Mouse (Mus musculus) gastrocnemius, postnatal 36 days (tissue): Measurements from ENCODE around the gene Sf3a2. TPM values are rescaled to one million over a fixed set of nuclear protein-coding genes. Genes with fewer than 3 reads are reported as not detected.
"Not testable (repeated sequence)": the region's sequence is repeated elsewhere in the genome, so short reads cannot be mapped to it uniquely, and the experiment has no call there.

Experiments
- DNase-seq, 2 experiments: peaks; one replicate each; pipeline ENCODE4 v3.0.0; 2022
- intact Hi-C: fragments of 180-260 bp; cut with DNase I; formaldehyde crosslinking; loops from one replicate; pipeline ENCODE4 v1.15.1; 2025
- total RNA-seq, 2 experiments: library from RNA; stranded (reverse); gene quantifications; 2 replicates each; pipeline ENCODE4 v1.2.3; 2021

Gene Sf3a2
- total RNA-seq, 2 experiments from 2014 or later = 23.1 to 29.4 TPM

DNA sequence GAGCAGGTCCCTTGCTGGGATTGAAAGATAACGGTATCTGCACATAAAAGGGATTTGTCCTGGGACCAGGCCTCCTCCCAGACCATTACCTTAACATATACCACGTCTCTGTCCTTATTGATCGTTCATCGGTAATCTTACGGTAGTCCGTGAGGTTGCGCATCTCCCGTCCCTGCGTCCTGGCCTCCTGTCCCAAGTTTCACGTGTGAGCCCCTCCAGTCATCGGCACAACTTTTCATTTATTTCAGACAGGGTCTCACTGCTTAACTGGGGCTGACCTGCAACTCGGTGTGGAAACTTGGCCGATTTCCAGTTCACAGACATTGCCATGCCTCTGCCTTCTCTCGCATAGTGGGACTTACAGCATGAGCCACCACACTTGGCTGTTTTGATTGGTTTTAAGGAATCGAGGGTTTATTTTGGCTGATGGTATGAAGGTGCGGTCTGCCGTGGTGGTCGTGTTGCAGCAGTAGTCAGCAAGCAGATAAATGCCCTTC, 1.1 kb downstream of the Sf3a2 start:
- DNase-seq = no peak
- intact Hi-C loops = no loop called here

DNA sequence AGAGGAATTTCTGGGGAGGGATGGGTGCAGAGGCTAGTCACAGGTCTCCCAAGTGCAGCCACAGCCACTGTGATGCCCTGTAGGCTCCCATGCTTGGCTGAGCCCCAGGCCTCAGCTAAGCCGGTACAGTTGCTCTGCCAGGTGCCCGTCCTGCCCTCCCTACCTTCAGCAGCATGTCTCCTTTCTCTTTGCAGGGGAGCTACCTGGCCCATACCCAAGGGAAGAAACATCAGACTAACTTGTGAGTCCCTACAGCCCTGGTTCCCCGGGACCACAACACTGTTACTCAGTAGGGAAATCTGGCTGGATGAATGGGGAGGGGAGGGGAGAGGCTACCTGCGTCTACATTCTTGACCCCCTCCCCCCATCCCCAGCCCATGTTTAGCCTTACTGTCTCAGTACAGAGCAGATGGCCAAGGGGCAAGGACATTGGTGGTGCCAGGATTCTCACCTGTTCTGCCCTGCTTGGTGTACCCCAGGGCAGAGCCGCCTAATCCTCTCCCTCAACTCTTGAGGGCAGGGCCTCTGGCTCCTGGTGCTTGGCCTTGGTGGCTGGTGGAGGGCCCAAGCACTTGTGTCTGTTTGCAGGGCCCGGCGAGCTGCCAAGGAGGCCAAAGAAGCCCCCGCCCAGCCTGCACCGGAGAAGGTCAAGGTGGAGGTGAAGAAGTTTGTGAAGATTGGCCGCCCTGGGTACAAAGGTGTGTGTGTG, 4.4 kb downstream of the Sf3a2 start:
- DNase-seq = no peak
- intact Hi-C loops = no loop called here

DNA sequence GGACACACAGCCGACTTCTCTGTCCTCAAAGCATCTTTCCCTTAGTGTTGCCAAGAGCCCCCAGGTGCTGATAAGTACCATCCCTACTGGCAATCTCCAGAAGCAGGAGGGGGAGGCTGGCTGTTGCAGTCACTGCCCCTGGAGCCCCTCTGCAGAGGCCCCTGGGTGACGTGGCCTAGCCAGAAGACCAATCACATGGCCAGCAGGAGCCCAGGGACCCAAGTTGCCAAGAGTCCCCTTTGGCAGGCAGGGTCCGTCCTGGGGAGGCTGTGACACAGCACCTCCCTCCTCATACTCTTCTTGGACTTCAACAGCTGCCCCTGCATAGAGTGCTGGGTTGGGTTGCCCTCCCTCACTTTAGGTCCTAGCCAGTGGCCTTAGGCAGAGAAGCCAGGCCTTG, 5.0 kb downstream of the Sf3a2 start:
- intact Hi-C loops = no loop called here
- DNase-seq = no peak

DNA sequence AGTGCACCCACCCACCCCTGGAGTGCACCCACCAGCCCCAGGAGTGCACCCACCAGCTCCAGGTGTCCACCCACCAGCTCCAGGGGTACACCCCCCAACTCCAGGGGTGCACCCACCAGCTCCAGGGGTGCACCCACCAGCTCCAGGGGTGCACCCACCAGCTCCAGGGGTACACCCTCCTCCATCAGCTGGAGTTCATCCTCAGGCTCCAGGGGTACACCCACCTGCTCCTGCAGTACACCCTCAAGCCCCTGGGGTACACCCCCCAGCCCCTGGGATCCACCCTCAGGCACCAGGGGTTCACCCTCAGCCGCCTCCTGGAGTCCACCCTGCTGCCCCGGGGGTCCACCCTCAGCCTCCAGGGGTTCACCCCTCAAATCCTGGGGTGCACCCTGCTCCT, 6.3 kb downstream of the Sf3a2 start:
- DNase-seq = no peak
- intact Hi-C loops = no loop called here

DNA sequence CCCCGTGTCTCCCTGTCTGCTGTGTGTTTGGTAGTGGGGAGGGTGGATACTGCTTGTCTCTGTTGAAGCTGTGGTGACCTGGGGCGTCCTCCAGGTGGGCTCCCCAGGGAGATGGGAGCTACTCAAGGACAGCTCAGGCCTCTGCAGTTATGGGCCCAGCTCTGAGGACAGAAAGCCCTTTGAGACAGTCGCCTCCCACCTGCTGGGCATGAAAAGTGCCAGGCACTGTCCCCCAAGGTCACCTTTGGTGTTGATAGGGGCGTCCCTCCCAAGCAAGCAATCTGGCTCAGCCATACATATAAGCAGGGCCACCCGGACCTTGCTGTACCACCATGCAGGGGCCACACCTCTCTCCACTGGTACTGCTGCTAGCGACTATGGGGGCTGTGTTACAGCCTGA, 6.9 kb downstream of the Sf3a2 start, which contains the start of gene Amh:
TSS of gene Amh (plus strand) at position 328 of the 400 bp plus-strand sequence.
- intact Hi-C loops = no loop called here
- DNase-seq = no peak

DNA sequence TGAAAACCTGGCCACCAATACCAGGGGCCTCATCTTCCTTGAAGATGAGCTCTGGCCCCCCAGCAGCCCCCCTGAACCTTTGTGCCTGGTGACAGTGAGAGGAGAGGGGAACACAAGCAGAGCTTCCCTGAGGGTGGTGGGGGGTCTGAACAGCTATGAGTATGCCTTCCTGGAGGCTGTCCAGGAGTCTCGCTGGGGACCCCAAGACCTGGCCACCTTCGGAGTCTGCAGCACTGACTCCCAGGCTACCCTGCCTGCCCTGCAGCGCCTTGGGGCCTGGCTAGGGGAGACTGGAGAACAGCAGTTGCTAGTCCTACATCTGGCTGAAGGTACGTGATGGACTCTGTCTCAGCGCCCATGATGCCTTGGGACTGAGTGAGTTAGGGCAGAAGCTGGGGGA, 7.3 kb downstream of the Sf3a2 start:
- no peak for DNase-seq
- intact Hi-C loops = no loop called here

DNA sequence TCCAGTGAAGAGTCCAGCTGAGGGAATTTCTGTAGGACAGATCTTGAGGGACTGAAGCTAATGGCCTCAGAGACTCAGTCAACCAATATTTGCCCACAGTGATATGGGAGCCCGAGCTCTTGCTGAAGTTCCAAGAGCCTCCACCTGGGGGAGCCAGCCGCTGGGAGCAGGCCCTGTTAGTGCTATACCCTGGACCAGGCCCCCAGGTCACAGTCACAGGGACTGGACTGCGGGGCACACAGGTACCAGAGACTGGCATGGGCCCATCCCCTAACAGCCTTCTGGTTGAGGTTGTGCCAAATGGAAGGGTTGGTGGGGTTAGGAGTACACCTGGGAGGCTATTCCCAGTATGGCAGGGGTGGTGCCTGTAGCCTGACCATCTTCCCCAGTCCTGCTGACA, 7.9 kb downstream of the Sf3a2 start:
- peak; percentile 71 to 73 for DNase-seq
- intact Hi-C loops = no loop called here

DNA sequence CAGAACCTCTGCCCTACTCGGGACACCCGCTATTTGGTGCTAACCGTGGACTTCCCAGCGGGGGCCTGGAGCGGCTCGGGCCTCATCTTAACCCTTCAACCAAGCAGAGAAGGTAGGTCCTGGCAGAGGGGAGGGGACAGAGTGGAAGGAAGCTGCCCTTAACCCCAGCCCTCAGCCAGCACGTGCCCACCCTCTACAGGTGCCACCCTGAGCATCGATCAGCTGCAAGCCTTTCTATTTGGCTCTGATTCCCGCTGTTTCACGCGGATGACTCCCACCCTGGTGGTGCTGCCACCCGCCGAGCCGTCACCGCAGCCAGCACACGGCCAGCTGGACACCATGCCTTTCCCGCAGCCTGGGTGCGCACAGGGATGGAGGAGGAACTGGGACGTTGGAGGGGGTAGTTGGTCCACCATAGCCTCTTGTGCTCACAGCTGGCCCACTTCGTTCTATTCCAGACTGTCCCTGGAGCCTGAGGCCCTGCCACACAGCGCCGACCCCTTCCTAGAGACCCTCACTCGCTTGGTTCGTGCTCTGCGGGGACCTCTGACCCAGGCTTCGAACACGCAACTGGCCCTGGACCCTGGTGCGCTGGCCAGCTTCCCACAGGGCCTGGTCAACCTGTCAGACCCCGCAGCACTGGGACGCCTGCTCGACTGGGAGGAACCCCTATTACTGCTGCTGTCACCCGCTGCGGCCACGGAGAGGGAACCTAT, 8.5 kb downstream of the Sf3a2 start:
- no peak for DNase-seq
- intact Hi-C loops = no loop called here

DNA sequence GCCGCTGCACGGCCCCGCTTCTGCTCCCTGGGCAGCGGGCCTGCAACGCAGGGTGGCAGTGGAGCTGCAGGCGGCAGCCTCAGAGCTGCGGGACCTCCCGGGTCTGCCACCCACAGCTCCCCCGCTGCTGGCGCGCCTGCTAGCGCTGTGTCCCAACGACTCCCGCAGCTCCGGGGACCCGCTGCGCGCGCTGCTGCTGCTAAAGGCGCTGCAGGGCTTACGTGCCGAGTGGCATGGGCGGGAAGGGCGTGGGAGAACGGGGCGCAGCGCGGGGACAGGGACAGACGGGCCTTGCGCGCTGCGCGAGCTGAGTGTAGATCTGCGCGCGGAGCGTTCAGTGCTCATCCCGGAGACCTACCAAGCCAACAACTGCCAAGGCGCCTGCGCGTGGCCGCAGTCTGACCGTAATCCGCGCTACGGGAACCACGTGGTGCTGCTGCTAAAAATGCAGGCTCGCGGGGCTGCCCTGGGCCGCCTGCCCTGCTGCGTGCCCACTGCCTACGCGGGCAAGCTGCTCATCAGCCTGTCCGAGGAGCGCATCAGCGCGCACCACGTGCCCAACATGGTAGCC, 9.1 kb downstream of the Sf3a2 start:
- peak; percentile 65 to 70 for DNase-seq
- intact Hi-C loops = no loop called here

DNA sequence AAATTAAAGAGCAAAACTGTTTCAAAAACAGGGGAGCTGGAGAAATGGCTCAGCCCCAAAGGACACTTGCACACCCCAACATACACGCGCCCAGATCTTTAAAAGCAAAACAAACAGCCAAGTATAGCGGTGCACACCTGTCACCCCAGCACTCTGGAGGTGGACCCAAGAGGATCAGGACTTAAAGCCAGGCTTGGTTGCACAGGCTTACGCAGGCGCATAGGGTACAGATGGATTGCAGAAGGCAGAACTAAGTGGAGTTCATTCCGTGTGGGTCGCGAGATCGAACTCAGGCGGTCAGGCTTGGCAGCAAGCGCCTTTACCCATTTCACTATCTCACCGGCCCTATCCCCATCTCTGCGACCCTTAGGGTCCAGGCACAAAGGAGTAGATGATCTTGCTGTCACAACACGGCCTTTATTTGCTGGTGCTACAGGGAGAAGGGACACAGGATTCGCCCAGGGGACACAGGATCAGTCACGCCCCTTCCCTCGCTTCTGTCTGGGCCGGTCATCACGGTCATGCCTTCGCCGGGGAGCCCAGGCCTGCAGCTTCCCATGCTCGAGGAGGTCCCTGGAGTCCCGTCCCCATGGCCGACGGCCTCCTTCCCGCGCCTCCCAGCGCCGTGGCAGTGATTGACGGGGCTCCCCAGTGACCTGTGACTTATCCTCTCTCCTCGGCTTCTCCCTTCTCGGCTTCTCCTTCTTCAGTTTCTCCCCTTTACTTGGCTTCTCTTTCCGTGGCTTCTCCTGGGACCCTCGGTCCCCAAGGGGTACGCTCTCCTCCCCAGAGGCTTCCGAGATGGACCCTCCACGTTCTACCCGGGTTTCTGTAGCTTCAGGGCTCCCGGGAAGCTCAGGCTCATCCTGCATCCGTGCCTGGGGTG, 10.3 kb downstream of the Sf3a2 start:
- DNase-seq = no peak
- intact Hi-C loops = no loop called here

DNA sequence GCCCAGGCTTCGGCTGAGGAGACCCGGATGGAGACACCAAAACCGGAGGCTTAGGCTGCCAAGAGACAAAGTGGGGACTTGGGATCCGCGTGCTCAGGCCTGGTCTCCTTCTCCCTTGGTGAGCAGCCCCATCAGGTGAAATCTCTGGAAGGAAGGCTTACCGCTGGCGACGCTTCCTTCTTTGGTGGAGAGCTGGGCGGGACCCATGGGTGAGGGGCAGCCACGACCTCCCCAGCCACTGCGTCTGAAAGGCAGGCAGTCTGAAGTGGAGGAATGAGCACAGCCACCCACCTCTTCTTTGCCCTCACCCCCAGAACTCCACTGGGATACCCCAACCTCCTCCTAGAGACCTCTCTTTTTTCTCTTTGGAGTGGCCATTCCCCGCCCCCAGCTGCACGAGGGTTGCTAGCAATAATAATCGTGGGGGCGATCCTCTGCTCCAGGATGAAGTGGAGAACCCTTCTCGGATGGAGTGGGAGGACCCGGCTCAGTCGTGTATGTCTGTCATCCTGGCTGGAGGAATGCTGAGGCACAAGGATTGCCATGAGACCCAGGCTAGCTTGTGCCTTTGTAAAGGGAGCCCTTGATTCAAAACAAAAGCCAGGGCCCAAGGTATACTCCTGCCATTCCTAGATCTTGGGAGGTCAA, 11.1 kb downstream of the Sf3a2 start:
- DNase-seq = no peak
- intact Hi-C loops = no loop called here

DNA sequence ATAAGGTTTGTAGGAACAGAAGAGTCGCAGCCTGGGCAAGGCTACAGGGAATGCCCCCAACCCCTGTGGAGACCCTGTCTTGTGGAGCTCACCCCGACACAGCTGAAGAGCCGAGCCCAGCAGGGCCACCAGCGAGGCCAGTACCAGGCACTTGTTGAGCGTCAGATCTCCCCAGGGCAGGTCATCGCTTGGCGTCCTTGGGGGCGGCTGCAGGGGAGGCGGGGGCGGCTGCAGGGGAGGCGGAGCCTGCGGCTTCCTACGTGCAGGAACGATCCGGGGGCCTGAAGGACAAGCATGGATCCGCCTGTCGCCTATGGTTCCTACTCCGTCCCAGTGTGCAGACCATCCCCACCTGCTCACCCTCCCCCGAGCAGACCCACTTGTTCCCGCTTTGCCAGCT, 12.1 kb downstream of the Sf3a2 start:
- no peak for DNase-seq
- intact Hi-C loops = loop anchor here (5.0 kb wide), 1 partner anchor 177 kb away; no protein-coding TSS in a partner anchor

DNA sequence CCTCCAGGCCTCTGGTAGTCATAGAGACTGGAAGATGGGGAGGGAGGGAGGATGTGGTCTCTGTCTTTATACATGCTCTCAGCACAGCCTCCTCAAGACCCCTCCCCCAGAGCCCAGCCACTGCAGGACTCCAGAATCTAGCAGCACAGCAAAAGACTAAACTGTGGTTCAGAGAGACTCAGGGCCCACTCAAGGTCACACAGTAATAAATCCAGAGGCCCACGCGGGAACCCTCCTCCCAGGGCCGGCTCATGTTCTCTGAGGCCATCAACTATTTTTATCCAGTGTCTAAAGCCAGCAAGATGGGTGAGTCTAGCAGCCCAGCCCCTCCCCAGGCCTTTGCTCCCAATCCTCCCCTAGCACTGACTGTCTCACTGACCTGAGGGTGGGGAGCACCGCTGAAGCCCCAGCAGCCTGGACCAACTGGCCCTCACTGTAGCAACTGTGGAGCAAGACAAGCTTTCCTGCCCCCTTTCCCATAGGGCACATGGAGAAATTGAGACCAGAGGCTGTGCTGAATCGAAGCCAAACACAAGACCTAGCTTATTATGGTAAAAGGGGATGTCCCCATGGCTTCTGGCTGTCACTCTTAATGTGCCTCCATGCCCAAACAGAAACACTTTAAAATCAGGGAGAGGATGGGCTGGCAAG, 14.5 kb downstream of the Sf3a2 start:
- DNase-seq = no peak
- intact Hi-C loops = loop anchor here (5.0 kb wide), 1 partner anchor 175 kb away; no protein-coding TSS in a partner anchor

DNA sequence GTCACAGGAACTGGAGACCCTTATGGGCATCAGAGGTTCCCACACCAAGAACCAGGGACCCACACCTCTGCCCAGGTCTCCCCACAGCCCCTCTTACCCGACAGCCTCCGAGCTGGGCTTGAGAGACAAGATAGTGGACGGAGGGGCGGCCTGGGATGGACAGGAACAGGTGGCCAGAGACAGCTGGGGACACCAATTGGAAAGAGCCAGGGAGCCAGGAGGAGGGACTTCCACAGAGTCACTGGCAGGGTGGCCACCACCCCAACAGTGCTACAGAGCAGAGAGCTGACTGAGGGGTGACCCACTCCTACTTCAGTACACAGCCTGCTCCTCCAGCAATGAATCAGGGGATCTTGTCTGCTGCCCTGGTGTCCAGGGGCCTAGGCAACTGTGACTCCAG, 15.4 kb downstream of the Sf3a2 start, which contains the start of gene Jsrp1:
TSS of gene Jsrp1 (minus strand) at position 133 of the 400 bp plus-strand sequence.
- intact Hi-C loops = loop anchor here (5.0 kb wide), 1 partner anchor 174 kb away; no protein-coding TSS in a partner anchor
- DNase-seq = peak in 1 of 2 experiments; percentile 62

DNA sequence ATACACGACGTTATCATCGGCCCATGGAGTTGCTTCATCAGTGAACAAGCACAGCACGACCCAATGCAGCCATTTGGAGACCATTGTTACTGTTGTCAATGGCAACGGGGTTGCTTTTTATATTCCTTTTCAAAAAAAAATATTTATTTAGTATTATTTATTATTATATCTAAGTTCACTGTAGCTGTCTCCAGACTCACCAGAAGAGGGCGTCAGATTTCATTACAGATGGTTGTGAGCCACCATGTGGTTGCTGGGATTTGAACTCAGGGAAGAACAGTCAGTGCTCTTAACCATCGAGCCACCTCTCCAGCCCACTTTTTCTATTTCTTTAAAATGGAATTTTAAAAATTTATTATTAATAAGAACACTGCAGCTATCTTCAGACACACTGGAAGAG, 16.8 kb downstream of the Sf3a2 start:
- intact Hi-C loops = loop anchor here (5.0 kb wide), 3 partner anchors 67 to 183 kb away; no protein-coding TSS in a partner anchor
- DNase-seq = no peak

DNA sequence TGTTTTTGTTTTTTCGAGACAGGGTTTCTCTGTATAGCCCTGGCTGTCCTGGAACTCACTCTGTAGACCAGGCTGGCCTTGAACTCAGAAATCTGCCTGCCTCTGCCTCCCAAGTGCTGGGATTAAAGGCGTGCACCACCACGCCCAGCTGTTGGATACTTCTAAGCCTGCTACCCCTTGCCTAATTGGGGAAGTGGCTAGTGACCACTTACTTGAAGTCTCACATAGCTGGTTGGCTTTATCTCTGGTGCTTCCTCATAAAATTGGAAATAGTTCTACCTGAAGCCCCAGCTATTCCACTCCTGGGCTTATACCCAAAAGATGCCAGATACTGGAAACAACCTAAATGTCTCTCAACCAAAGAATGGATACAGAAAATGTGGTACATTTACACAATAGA, 18.3 kb downstream of the Sf3a2 start:
- intact Hi-C loops = loop anchor here (5.0 kb wide), 2 partner anchors 69 to 181 kb away; no protein-coding TSS in a partner anchor

DNA sequence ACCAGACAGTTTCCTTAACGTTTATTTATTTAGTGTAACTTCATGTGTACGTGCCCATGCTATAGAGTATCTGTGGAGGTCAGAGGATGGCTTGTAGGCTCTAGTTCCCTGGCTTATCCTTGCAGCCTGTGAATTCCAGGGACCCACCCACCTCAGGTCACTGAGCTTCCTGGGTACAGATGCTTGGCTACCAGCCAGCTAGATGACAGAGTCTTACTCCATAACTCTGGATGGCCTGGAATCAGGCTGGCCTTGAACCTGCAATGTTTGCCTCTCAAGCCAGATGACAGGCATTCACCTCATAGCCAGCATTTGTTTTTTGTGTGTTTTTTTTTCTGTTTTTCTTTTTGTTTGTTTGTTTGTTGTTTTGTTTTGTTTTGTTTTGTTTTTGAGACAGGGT, 19.2 kb downstream of the Sf3a2 start:
- intact Hi-C loops = loop anchor here (5.0 kb wide), 2 partner anchors 70 to 180 kb away; no protein-coding TSS in a partner anchor
- DNase-seq = no peak

More for the DNA sequence above, 18.3 kb downstream of the Sf3a2 start:
- not testable (repeated sequence) for DNase-seq

DNA sequence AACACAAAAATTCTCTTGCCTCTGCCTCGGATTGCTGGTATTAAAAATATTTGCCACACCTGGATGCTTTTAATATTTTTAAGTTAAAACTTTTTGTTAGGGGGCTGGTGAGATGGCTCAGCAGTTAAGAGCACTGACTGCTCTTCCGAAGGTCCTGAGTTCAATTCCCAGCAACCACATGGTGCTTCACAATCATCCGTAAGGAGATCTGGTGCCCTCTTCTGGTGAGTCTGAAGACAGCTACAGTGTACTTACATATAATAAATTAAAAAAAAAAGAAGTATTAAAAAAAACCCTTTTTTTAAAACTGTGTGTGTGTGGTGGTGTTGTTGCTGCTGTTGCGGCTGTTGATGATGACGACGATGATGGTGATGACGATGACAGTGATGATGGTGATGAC, 20.0 kb downstream of the Sf3a2 start:
- intact Hi-C loops = loop anchor here (5.0 kb wide), 2 partner anchors 71 to 179 kb away; no protein-coding TSS in a partner anchor
- DNase-seq = not testable (repeated sequence)
